Mouse (Mus musculus) urinary bladder, adult 18-20 months (tissue): Measurements from ENCODE around the gene Syne2.
"Not testable (repeated sequence)": the region's sequence is repeated elsewhere in the genome, so short reads cannot be mapped to it uniquely, and the experiment has no call there.

Experiments
- DNase-seq, 2 experiments: peaks; one replicate each; pipeline ENCODE4 v3.0.0; 2022; ENCODE audit warnings: low spot score in 2 of 2, mixed read lengths in 2 of 2

The Syne2 gene

GRCm38 (mm10) chr12:76095117-76096035 lies 277.4 kb downstream of the Syne2 start:
- no peak for DNase-seq

DNA sequence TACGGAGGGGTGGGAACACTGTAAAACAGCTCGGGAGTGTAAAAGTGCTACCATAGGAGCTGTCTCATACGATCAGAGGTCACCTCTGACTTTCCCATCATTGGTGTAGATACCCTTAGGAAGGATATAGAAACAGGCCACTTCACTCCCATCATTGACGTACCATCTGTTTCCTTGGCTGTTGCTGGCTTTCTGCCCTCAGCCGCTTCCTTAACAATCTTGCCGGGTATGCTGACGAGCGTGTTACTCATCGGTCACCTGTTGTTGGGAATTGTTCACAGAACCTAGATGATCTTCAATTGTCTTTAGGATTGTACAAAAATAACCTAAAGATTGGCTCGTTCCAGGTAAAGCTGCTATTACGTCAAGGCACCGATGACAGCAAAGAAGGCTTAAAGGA lies 284.7 kb downstream of the Syne2 start:
- DNase-seq, result no peak

DNA sequence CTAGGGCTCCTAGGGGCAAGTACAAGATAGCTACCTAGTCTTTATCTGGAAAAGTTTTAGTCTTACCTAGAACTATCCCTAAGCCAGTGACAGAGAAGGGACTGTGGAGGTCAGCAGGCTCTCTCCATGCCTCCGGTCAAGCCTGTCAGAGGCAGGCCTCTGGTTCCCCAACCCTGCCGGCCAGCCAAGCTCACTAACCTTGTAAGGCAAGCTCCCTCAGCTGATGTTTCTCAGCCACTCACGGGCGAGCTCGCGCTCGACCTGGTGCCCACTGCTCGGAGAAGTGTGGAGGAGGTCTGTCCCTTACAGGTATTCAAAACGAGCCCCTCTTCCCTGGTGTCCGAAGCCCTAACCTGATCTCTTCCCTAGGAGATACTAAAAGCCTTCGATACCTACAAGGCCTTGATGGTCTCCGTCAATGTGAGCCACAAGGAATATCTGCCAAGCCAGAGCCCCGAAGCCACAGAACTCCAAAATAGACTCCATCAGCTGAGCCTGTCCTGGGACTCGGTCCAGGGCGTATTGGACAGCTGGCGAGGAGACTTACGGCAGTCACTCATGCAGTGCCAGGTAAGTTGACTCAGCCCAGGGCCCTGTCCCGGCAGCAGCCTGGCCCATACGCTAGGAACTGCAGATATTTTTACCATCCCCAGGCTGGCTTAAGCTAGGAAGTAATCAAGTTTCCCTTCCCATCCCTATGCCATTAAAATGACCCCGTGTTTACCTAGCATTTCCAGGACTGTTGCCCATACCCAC lies 286.8 kb downstream of the Syne2 start:
- DNase-seq, result no peak

GRCm38 (mm10) chr12:76109646-76110405 lies 291.9 kb downstream of the Syne2 start:
- DNase-seq, result no peak

DNA sequence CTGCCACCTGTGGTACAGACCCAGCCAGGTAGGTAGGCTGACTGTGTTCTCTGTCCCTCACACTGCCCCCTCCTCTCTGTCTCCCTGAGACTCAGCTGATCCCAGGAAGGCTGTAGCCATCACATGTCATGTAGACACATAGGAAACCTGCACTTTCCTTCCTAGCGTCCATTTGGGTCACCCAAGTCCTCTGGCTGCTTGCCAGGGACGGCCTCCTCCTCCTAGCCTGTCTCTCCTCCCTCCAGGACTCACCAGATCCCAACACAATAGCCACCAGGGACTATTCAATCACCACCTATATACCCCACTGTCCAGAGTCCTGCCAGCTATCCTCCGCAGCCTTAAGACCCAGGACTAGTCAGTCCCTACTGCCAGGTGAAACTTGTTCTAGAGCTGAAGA lies 293.1 kb downstream of the Syne2 start:
- no peak for DNase-seq

GRCm38 (mm10) chr12:76116577-76116976 lies 298.6 kb downstream of the Syne2 start:
- no peak for DNase-seq

- no peak for DNase-seq
These were observed 299.8 kb downstream of the Syne2 start for GRCm38 (mm10) chr12:76117632-76118153.

DNA sequence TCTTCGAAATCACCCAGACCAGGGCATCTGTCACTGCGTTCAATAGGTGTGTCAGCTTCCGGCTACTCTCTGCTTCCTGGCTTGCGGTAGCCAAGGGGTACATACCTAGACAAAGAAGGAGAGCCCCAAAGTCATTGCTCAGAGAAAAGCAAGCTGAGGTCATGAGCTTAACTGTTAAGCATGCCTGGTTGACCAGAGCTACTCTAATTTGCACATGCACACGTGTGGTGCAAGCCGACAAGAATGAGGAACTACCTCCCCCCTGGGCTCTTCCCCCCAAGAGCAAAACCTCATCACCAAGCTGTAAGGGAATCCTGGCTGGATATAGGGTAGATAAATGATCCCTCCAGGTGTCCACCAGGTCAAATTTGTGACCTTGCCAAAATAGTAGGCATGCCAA lies 305.3 kb downstream of the Syne2 start:
- no peak for DNase-seq

GRCm38 (mm10) chr12:76128306-76128705 lies 310.4 kb downstream of the Syne2 start:
- DNase-seq, result no peak

DNA sequence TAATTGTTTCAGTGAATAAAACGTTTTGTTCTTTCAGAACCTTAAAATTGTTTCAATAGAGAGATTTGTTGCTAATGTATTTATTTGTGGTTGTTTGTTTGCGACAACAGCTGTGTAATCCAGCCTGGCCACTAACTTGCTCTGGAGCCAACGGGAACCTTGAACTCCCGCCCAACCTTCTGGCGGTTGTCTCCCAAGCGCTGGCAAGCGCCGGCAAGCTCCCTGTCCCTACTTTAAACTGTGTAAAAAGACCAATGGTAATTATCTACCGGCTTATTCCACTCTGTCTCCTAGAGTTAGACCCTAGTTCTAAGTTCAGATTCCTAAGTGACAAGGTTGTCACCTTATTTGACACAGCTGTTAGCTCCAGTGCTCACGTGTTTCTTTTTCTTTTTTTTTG lies 310.9 kb downstream of the Syne2 start:
- no peak for DNase-seq

DNA sequence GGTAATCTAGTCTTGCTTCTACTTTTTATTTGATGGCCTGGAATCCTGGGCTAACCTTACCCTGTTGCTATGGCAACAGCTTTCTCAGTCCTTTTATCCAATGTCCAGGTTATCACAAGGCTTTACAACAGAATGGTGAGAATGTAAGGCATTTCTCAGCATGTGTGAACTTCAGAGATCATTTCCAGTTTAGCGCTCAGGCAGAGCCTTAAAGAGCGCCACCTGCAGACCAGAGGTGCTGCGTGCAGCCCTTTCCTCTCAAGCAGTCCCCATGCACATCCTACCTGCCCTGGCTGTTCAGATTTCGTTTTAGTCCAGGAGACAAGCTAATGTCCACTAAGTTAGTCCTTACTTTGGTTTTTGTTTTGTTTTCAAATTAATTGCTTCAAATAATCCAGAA lies 312.3 kb downstream of the Syne2 start:
- no peak for DNase-seq

DNA sequence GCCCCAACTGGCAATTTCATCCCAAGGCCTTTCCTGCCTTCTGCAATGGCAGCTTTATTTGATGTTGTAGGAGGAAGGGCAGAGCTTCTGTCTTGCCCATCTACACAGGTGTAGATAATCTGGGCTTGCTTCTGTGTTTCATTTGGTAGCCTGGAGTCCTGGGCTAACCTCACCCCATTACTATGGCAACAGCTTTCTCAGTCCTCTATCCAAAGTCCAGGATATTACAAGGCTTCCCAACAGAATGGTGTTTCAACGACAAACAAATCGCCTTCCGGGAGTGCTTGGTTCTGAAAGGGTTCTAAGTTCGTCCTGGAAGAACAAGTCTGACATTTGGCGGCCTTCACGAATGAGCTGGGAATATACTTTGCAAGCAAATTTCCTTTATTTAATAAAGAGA lies 313.0 kb downstream of the Syne2 start:
- no peak for DNase-seq

DNA sequence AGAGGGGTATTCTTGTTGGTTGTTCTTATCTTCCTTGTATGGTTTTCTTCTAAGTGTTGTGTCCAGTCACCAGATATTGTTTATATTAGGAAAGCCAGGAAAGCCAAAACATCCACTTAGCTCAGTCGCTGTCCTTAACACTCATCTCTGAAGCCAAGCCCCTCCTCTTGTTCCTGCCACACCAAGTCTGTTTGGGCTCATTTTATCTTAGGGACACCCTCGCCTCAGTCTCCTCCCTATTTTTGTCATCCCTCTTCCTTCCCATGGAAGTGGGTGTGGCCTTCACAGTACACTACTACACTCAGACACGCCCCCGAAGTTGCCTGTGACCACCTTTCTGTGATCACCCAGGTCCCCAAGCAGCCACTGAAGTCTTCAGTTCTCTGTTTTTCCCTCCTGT lies 314.7 kb downstream of the Syne2 start:
- no peak for DNase-seq

- DNase-seq, result not testable (repeated sequence)
These were observed 315.1 kb downstream of the Syne2 start for GRCm38 (mm10) chr12:76133081-76133480.

DNA sequence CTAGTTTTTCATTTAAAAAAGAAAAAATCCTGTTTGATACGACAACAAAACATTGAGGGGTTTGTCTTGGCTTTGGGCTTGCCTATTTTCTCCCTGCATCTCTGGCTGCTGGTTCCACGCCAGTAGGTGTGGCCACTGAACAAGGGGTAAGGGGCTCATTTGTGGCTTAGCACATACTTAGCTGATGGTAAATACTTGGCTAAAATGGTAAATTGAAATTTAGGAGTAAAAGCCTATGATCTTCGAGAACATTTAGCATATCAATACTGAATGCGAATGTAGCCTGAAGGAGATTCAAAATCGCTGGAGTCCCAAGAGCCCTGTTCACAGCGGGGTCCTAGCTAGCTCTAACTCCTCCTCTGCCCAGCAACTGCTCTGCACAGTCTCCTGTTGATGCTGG lies 318.8 kb downstream of the Syne2 start:
- no peak for DNase-seq

DNA sequence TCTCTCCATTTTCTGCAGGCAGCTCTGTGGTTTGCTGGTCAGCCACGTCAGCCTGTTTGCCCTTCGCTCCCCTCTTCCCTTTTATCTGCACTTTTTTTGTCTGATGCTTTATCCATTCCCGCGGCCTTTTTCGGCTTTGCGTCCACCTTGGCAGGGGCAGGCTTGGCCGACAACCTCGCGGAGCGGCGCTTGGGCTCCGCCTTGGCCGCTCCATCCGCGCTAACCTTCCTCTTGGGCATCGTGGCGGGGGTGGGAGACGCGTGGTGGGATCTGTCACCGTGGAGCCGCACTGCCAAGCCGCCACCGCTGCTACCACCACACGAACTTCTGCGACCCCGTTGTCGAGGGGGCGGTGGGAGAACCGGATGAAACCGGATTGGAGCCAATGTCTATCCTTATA lies 334.5 kb downstream of the Syne2 start:
- not testable (repeated sequence) for DNase-seq
